Mouse (Mus musculus) forebrain, postnatal 0 days (tissue): ENCODE measurements around the gene Dynlt1b. TPM values are rescaled to one million over a fixed set of nuclear protein-coding genes. Genes with fewer than 3 reads are reported as not detected.
A peak's percentile ranks its signal among the peaks of the same experiment; 100 is the strongest.
"Not testable (repeated sequence)": the region's sequence is repeated elsewhere in the genome, so short reads cannot be mapped to it uniquely, and the experiment has no call there.

Source experiments
- ATAC-seq: fragments of 200-750 bp; cut with Nextera tagmentation; 2 replicates; pipeline ENCODE4 v1.8.0; 2017; ENCODE audit warnings: mild to moderate bottlenecking, moderate library complexity
- DNase-seq: peaks from one replicate; pipeline ENCODE4 v3.0.0-alpha.2; 2015
- H3K27ac ChIP-seq: fragments of 300-500 bp; sonication (generic); 2 replicates; pipeline ENCODE4 v1.5.1; 2014; ENCODE audit warnings: low read depth, mild to moderate bottlenecking, antibody characterized with exemption, low read length, moderate library complexity, mixed read lengths
- H3K27me3 ChIP-seq: fragments of 300-500 bp; sonication (generic); 2 replicates; pipeline ENCODE4 v1.6.1; 2014; ENCODE audit warnings: mild to moderate bottlenecking, low read length, mixed read lengths; ENCODE audit not compliant: insufficient read depth
- H3K36me3 ChIP-seq: fragments of 300-500 bp; sonication (generic); 2 replicates; pipeline ENCODE4 v1.6.1; 2014; ENCODE audit warnings: mild to moderate bottlenecking, moderate library complexity; ENCODE audit not compliant: insufficient read depth
- H3K4me1 ChIP-seq: fragments of 300-500 bp; sonication (generic); 2 replicates; pipeline ENCODE4 v1.6.1; 2014; ENCODE audit warnings: antibody characterized with exemption; ENCODE audit not compliant: insufficient read depth
- H3K4me2 ChIP-seq: fragments of 300-500 bp; sonication (generic); 2 replicates; pipeline ENCODE4 v1.6.1; 2014; ENCODE audit warnings: low read depth, mild to moderate bottlenecking, moderate library complexity
- H3K4me3 ChIP-seq: fragments of 300-500 bp; sonication (generic); 2 replicates; pipeline ENCODE4 v1.5.1; 2014; ENCODE audit warnings: low read depth, low read length, mixed read lengths
- H3K9ac ChIP-seq: fragments of 300-500 bp; sonication (generic); 2 replicates; pipeline ENCODE4 v1.6.1; 2014; ENCODE audit warnings: mild to moderate bottlenecking
- H3K9me3 ChIP-seq: fragments of 300-500 bp; sonication (generic); 2 replicates; pipeline ENCODE4 v1.6.1; 2016; ENCODE audit warnings: low read length
- WGBS: fragments of 180-500 bp; shearing (Covaris S2); extraction: QIAGEN DNeasy Blood & Tissue Kit; methylation state at CpG from one replicate; pipeline ENCODE4 v1.1.7; 2014; 5-methylcytosine and 5-hydroxymethylcytosine counted together
- polyA plus RNA-seq: library from polyadenylated mRNA; unstranded; fragments of >200 nt; fragmentation: Nextera tagmentation; extraction: Ambion mirVana; gene quantifications from 2 replicates; pipeline ENCODE4 v1.2.1, GENCODE M21; 2015
- total RNA-seq: library from RNA; depleted of rRNA; stranded (reverse); fragments of >200 nt; gene quantifications from 2 replicates; pipeline ENCODE4 v1.2.3, GENCODE M21; 2014

The Dynlt1b gene
- total and polyA plus RNA-seq, 2 experiments from 2014 or later, result 431 to 1,167 TPM

DNA sequence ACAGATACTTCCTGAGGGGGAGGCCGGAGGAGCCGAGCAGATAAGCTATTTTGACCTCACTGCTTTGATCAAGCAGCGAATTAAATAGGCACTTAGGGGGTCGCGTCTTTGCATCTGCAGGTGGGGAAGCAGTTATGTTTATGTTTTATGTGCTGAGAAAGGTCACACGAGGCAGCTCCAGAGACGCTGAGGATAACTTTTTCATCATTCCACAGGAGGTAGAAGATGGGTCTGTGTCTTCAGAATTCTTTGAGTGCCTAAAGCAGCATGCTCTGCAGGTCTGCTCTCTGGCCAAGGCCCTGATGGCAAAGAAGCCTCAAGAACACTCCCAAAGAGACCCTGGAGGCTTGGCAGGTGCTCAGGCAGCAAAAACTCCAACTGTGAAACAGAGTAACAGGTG, 31.1 kb upstream of the Dynlt1b start:
- not testable (repeated sequence) for H3K9ac ChIP-seq, DNase-seq, H3K4me3 ChIP-seq, ATAC-seq, H3K27ac ChIP-seq, H3K4me1 ChIP-seq, H3K4me2 ChIP-seq, H3K36me3 ChIP-seq, H3K9me3 ChIP-seq, H3K27me3 ChIP-seq
- WGBS, result 45% methylated on average over 7 of the region's 7 CpGs

DNA sequence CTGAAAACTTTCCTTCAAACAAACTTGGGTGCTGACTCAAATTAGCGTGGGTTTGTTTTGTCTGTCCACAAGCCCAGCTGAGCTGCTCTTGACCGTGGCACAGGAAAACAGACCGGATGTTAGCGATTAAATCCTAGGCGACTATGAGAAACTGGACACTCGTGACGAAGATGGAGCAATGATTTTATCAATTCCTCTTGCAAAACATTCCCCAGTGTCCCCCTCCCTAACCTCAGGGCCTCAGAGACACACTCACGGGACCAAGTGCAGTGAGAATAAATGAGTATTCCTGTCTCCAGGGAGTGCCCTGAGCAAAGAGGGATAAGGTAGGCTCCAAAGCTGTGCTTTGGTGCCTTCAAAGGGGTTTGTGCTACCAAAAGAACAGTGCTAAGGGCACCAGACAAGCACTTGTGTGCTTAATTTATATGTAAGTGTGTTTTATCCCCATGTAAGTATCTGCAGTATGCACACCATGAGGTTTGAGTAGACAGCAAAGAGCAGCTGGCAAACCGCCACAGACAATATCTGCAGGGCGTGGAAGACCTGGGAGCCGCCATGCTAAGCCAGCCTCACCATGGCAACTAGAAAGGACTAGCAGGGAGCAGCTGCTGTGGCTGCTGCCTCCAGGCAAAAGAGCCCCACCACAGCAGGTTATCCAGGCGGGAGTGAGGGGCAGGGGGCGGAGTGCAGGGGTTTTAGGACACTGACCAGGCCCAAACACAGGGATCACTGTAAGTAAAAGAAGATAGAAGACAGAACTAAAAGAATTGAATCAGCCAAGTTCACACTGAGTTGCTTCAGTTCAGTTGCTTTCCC, 30.4 kb upstream of the Dynlt1b start:
- H3K36me3 ChIP-seq, H3K9ac ChIP-seq, H3K4me3 ChIP-seq, H3K27me3 ChIP-seq, H3K4me1 ChIP-seq, H3K9me3 ChIP-seq, H3K4me2 ChIP-seq: not testable (repeated sequence)
- 26% methylated on average over 6 of the region's 13 CpGs for WGBS
- ATAC-seq (peak; percentile 94), DNase-seq (peak; percentile 47)
- peak overlapping the region; percentile 40; the same call in 1 of the 2 replicates for H3K27ac ChIP-seq

DNA sequence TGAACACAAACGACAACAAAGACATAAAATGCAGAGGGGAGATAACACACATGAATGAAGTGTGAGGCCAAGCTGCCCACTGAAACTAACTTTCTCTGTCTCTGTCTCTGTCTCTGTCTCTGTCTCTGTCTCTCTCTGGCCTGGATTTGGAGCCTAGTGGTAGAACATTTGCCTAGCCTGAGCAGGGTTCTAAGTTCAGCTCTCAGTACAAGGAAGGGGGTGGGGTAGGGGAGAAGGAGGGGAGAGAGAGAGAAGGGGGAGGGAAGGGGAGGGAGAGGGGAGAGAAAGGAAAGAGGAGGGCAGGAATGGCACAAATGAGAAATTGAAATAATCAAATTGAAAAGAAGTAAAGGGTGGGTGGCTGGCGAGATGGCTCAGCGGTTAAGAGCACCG, 29.8 kb upstream of the Dynlt1b start:
- not testable (repeated sequence) for H3K4me3 ChIP-seq, H3K4me2 ChIP-seq, H3K4me1 ChIP-seq, H3K27me3 ChIP-seq, H3K9ac ChIP-seq, H3K36me3 ChIP-seq, H3K9me3 ChIP-seq, DNase-seq
- 65% methylated on average over 4 of the region's 4 CpGs for WGBS
- H3K27ac ChIP-seq, result peak overlapping the region; percentile 40; the same call in 1 of the 2 replicates
- peak; percentile 58 for ATAC-seq

DNA sequence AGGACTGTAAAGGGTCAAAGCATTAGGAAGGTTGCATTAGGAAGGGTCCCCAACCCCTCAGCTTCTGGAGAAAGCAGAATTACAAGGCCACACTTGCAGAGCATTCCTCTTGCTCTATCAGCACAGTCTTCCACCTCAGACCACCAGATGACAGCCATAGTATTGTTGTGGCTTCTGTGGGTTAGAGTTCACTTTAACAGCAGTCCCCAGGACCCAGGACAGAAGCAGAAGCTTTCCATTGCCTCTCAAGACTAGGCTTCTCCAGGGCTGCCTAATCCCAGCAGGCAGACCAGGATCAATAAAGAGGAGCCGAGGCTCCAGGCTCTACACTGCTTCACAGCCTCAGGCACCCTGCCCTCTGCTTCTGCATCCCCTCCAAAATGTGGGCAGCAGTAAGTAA, 25.4 kb upstream of the Dynlt1b start:
- H3K36me3 ChIP-seq, H3K9me3 ChIP-seq, H3K27me3 ChIP-seq, DNase-seq, H3K9ac ChIP-seq, ATAC-seq, H3K4me3 ChIP-seq, H3K4me2 ChIP-seq, H3K27ac ChIP-seq, H3K4me1 ChIP-seq: not testable (repeated sequence)
- WGBS, result 60% methylated on average over 1 of the region's 1 CpGs

DNA sequence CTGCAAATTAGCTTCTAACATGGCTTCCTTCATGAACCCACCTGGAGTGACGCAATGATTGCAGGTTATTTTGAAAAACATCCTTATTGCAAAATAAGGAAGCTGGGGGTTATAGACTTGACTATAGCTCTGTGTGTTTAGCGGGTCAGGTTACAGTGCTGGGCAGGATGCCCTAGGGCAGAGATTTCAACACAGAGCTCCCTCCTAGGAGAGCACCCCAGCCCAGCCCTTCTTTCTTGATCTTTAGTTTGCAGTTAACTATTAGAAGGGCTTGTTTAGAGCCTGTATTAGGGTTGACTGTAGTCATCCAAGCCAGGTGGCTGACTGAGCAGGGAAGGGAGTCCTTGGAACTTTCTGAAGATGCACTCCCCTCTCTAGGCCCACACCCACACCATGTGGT, 22.9 kb upstream of the Dynlt1b start:
- DNase-seq, H3K36me3 ChIP-seq, H3K4me2 ChIP-seq, H3K9me3 ChIP-seq, H3K27me3 ChIP-seq, ATAC-seq, H3K4me1 ChIP-seq, H3K27ac ChIP-seq, H3K9ac ChIP-seq, H3K4me3 ChIP-seq: not testable (repeated sequence)
- 78% methylated on average over 1 of the region's 2 CpGs for WGBS

DNA sequence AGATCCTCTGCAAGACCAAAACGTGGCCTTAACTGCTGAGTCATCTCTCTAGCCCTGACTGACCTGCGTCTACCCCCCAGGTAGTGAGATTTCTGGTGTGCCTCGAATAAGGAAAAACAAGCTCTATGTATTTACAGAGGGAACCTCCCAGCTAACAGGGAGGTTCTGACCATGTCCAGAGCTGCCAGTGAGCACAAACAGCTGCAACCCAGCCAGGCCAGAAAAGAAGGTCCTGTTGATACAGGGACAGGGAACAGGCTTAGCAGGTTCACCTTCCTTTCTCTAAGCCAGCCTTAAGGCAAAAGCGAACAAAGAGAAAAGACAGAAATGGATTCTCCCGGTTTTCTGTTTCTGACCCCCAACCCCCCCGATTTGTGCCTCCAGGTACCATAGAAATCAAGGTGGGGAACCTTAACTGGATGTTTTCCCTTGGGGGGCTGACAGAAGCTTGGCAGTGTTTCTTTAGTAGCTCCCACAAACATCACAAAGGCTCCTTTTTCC, 19.1 kb upstream of the Dynlt1b start:
- not testable (repeated sequence) for H3K36me3 ChIP-seq, H3K27ac ChIP-seq, ATAC-seq, H3K4me3 ChIP-seq, H3K9ac ChIP-seq, DNase-seq, H3K4me2 ChIP-seq, H3K27me3 ChIP-seq, H3K9me3 ChIP-seq, H3K4me1 ChIP-seq
- WGBS, result 53% methylated on average over 6 of the region's 6 CpGs

DNA sequence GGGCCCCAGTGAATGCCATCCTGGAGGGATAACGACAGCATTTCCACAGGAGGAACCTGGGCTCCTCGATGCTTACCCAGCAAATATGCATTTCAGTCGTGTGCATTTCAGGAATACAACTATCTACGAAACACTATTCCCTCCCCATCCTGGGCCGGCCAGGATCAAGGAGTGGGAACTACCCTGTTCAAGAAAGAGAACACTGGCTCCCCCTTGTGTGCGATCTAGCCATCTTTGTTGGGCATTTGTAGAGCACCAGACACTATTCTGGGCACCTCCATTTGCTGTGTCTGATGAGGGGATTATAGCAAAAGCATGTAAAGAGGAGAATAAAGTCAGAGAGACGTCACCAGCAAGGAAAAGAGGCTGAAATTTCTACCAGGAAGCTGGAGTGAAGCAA, 12.8 kb upstream of the Dynlt1b start:
- not testable (repeated sequence) for ATAC-seq, H3K4me3 ChIP-seq
- 37% methylated on average over 4 of the region's 7 CpGs for WGBS

DNA sequence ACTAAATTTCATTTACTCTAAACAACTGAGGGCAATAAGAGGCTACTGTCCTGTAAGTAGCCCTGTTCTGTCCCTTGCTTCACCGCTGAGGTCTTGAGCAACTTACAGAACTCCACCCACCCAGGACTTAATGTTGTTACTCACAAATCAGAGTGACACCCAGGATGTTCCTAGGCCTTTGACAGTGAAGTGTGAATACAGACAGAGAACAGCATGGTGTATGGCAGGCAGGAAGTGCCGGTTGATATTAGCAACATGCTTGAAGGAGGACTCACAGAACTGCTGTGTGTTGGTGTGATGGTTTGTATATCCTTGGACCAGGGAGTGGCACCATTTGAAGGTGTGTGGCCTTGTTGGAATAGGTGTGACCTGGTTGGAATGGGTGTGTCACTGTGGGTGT, 9.4 kb upstream of the Dynlt1b start:
- not testable (repeated sequence) for H3K9me3 ChIP-seq, H3K36me3 ChIP-seq, H3K27me3 ChIP-seq, H3K9ac ChIP-seq, H3K4me2 ChIP-seq, H3K27ac ChIP-seq, H3K4me1 ChIP-seq, ATAC-seq, DNase-seq, H3K4me3 ChIP-seq
- 85% methylated on average over 1 of the region's 2 CpGs for WGBS

More for the DNA sequence above, 12.8 kb upstream of the Dynlt1b start:
- H3K9ac ChIP-seq, H3K9me3 ChIP-seq, H3K27me3 ChIP-seq, H3K4me1 ChIP-seq, DNase-seq, H3K36me3 ChIP-seq, H3K4me2 ChIP-seq, H3K27ac ChIP-seq: not testable (repeated sequence)

DNA sequence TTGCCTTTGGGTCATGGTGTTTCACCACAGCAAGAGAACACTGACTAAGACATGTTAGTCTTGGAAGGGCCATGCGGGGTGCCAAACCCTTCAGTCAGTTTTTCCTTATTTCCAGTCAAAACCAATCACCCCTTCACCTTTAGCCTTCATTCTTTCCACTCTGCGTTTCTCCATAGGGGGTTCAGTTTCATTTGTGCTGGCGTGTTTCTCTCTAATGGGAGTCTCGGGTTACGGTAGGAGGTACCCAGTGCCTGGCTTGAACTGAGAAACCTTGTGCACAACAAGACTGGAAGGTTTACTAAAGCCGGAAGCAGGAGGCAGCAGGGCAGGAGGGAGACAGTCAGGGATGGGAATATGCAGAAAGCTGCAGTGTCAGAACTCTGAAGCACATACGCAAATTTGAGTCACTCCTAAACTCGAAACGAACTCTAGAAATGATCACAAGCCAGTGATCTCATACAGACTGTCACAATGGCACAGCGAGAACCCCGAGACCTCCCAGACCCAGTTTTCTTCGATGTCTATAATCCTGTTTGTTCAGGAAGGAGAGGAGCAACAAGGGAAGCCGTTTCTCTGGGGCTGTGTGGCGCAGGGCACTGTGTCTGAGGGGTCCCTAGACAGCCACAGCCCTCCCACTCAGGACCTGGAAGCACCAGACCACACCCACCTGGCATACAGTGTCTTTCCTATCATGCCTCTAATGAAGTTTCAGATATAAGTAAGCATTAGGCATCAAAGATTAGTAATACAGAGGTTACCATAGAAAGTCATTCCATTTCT, 8.2 kb upstream of the Dynlt1b start:
- not testable (repeated sequence) for H3K9me3 ChIP-seq, H3K4me3 ChIP-seq, H3K4me2 ChIP-seq, H3K27me3 ChIP-seq, H3K36me3 ChIP-seq, DNase-seq, H3K9ac ChIP-seq, H3K4me1 ChIP-seq, H3K27ac ChIP-seq, ATAC-seq
- 27% methylated on average over 10 of the region's 14 CpGs for WGBS

DNA sequence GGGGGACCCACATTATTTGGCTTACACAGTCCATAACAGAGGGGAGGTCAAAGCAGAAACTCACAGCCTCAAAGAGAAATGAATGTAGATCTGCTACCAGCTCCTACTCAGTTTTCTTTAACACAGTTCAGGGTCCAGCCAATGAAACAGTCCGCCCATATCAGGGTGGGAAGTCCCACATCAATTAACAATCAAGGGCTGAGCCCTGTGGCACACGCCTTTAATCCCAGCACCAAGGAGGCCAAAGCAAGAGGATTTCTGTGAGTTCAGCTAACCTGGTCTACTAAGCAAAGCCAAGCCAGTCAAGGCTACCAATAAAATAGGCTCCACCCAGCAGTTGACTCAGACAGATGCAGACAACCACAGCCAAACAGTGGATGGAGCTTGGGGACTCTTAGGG, 7.5 kb upstream of the Dynlt1b start:
- not testable (repeated sequence) for H3K36me3 ChIP-seq, H3K4me1 ChIP-seq, H3K9ac ChIP-seq, H3K4me3 ChIP-seq, H3K27ac ChIP-seq, H3K27me3 ChIP-seq, H3K9me3 ChIP-seq, DNase-seq, H3K4me2 ChIP-seq, ATAC-seq
- 45% methylated on average over 2 of the region's 2 CpGs for WGBS
